In the genomic region with DNA sequence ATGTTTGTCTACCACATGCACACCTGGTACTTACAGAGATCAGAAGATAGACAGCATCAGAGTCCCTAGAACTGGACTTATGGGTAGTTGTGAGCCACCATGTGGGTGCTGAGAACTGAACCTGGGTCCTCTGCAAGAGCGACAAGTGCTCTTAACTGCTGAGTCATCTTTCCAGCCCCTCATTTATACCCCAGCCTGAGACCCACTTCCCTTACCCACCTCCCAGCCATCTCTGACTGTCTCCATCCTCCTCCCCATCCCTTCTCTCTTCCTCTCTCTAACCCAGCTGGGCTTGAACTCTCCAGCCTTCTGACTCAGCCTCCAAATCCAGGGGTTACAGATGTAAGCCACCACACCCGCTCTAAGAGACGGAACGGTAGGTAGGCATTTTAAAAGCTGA, we compare ENCODE assay signal across 20 mouse cellular contexts.
DNase-seq lines count a peak whose midpoint lies in the region; ATAC-seq and TF ChIP-seq lines count a peak whose summit lies in the region.
"Had no signal": no experiment of that assay in that cellular context is flagged by ENCODE, and none has a peak within 500 bp of the region (broad histone marks: within the 10 kb centered on the region; RNA-seq: fewer than 3 reads in every experiment).

No protein-coding gene starts in this region.

- no peak for DNase-seq in kidney, adult 2 months
- DNase-seq in kidney, postnatal 4 days: no peak
- no peak for DNase-seq in liver, postnatal 0 days
- no peak for DNase-seq in CH12.LX (ENCODE audit: extremely low read depth)
- DNase-seq in right cerebral cortex, adult 2 months (ENCODE audit: low spot score in 2 of 2): no peak
- DNase-seq: adrenal gland, adult 2 months; cerebellum, adult 2 months; cerebellum, postnatal 36 days; heart, adult 11 months; heart, postnatal 14 days; left cerebral cortex, postnatal 4 days; midbrain, embryonic 14.5 days; retina, postnatal 1 day; right cerebral cortex, postnatal 4 days; thymus, postnatal 25 days had no signal

- H3K4me1 ChIP-seq in kidney, adult 2 months (ENCODE audit: control insufficient read depth, insufficient read depth, low read length): peaks cover 32% of the 10 kb centered on the region
- H3K4me1 ChIP-seq in liver, postnatal 0 days (ENCODE audit: insufficient read depth): peaks cover 8% of the 10 kb centered on the region; the same call in 1 of the 2 replicates
- H3K4me1 ChIP-seq in liver, embryonic 12.5 days: no peaks in the 10 kb centered on the region
- H3K4me1 ChIP-seq in CH12.LX (ENCODE audit: control insufficient read depth in 1 of 2, insufficient read depth in 2 of 2): peaks cover 7 to 55% of the 10 kb centered on the region in 2 experiments; a peak in 3 of 4 replicates
- H3K4me1 ChIP-seq in small intestine, adult 2 months (ENCODE audit: control insufficient read depth, insufficient read depth, insufficient read length, low read length): peaks cover 39% of the 10 kb centered on the region
- H3K4me1 ChIP-seq: heart, embryonic 12.5 days had no signal

- WGBS in kidney, adult 2 months: 68% methylated on average over 4 of the region's 4 CpGs
- WGBS in liver, postnatal 0 days (ENCODE audit: insufficient replicate concordance): 89% methylated on average over 4 of the region's 4 CpGs
- WGBS in liver, embryonic 12.5 days (ENCODE audit: insufficient replicate concordance): 81% methylated on average over 4 of the region's 4 CpGs
- whole genome bisulfite sequencing in small intestine, adult 2 months: 65% methylated on average over 4 of the region's 4 CpGs

- H3K9ac ChIP-seq in liver, postnatal 0 days (replicated peaks): no peak overlapping the region
- H3K9ac ChIP-seq in liver, embryonic 12.5 days: no peak overlapping the region
- H3K9ac ChIP-seq in CH12.LX (ENCODE audit: insufficient read depth, low read depth): no peak overlapping the region
- H3K9ac ChIP-seq: heart, embryonic 12.5 days; hindbrain, embryonic 12.5 days; liver, embryonic 14.5 days had no signal

- H3K4me3 ChIP-seq in kidney, adult 2 months (ENCODE audit: insufficient read depth, low read depth, low read length): no peak overlapping the region
- H3K4me3 ChIP-seq in liver, postnatal 0 days (ENCODE audit: low read depth, low read length): no peak overlapping the region
- no peak overlapping the region for H3K4me3 ChIP-seq in liver, embryonic 12.5 days
- no peak overlapping the region for H3K4me3 ChIP-seq in CH12.LX (replicated peaks in 1 of 3; ENCODE audit: low read depth in 2 of 3, low read length in 2 of 3, poor library complexity in 1 of 3)
- H3K4me3 ChIP-seq in small intestine, adult 2 months (ENCODE audit: low read depth, low read length): no peak overlapping the region
- H3K4me3 ChIP-seq: heart, embryonic 12.5 days; hindbrain, embryonic 12.5 days had no signal

- no peak for TF ChIP-seq EP300 in liver, postnatal 0 days (IDR thresholded peaks at IDR 0.05; ENCODE audit: low read depth)
- TF ChIP-seq EP300 in CH12.LX (IDR thresholded peaks at IDR 0.05; ENCODE audit: low read length): no peak

- in situ Hi-C loops in CH12.LX (cut with MboI; ENCODE audit: low pct_ligation_motif_present, low pct_unique_long_range_greater_than_20kb, low sequenced_read_pairs): no loop called here

- H3K79me2 ChIP-seq in CH12.LX (replicated peaks; ENCODE audit: control insufficient read depth, extremely low read depth, insufficient read depth, poor library complexity, severe bottlenecking): peaks cover 26% of the 10 kb centered on the region

- dilution Hi-C loops in CH12.LX (cut with MboI; ENCODE audit: extremely low pct_ligation_motif_present, extremely low pct_unique_long_range_greater_than_20kb, low sequenced_read_pairs): no loop called here

- H3K36me3 ChIP-seq in kidney, adult 2 months (ENCODE audit: control insufficient read depth, insufficient read depth, low read length): no peaks in the 10 kb centered on the region
- no peaks in the 10 kb centered on the region for H3K36me3 ChIP-seq in liver, postnatal 0 days (replicated peaks; ENCODE audit: insufficient read depth, low read length)
- H3K36me3 ChIP-seq in liver, embryonic 12.5 days: no peaks in the 10 kb centered on the region
- peaks cover 14 to 88% of the 10 kb centered on the region in 2 experiments for H3K36me3 ChIP-seq in CH12.LX (replicated peaks in 1 of 2; ENCODE audit: control insufficient read depth in 1 of 2, insufficient read depth in 1 of 2, low read length in 1 of 2)
- H3K36me3 ChIP-seq in small intestine, adult 2 months (ENCODE audit: control insufficient read depth, insufficient read depth, low read length): no peaks in the 10 kb centered on the region
- H3K36me3 ChIP-seq: heart, embryonic 12.5 days; hindbrain, embryonic 12.5 days had no signal

- no peak for ATAC-seq in liver, postnatal 0 days
- no peak for ATAC-seq in liver, embryonic 12.5 days

- no peak overlapping the region for H3K4me2 ChIP-seq in liver, postnatal 0 days (ENCODE audit: low read depth, low read length)
- no peak overlapping the region for H3K4me2 ChIP-seq in liver, embryonic 12.5 days
- H3K4me2 ChIP-seq in CH12.LX (ENCODE audit: insufficient read depth, low read depth, poor library complexity, severe bottlenecking): no peak overlapping the region
- H3K4me2 ChIP-seq: heart, embryonic 12.5 days; hindbrain, embryonic 12.5 days had no signal

- no peaks in the 10 kb centered on the region for H3K27me3 ChIP-seq in kidney, adult 2 months (replicated peaks; ENCODE audit: control insufficient read depth, insufficient read depth, low read length)
- no peaks in the 10 kb centered on the region for H3K27me3 ChIP-seq in liver, postnatal 0 days (ENCODE audit: insufficient read depth, low read length)
- H3K27me3 ChIP-seq in liver, embryonic 12.5 days (replicated peaks): no peaks in the 10 kb centered on the region
- no peaks in the 10 kb centered on the region for H3K27me3 ChIP-seq in CH12.LX (replicated peaks)
- no peaks in the 10 kb centered on the region for H3K27me3 ChIP-seq in small intestine, adult 2 months (ENCODE audit: control insufficient read depth, insufficient read depth, low read length)
- H3K27me3 ChIP-seq: heart, embryonic 12.5 days; hindbrain, embryonic 12.5 days had no signal

- no peak for TF ChIP-seq POLR2A in kidney, adult 2 months (IDR thresholded peaks at IDR 0.05; ENCODE audit: low read depth, low read length)
- TF ChIP-seq POLR2A in CH12.LX (IDR thresholded peaks at IDR 0.05; ENCODE audit: low read depth, low read length): no peak
- TF ChIP-seq POLR2A in small intestine, adult 2 months (IDR thresholded peaks at IDR 0.05; ENCODE audit: low read depth, low read length): no peak

- TF ChIP-seq CTCF in kidney, adult 2 months (conservative IDR thresholded peaks at IDR 0.05; ENCODE audit: insufficient read depth, insufficient read length, low read depth, low read length): no peak
- no peak for TF ChIP-seq CTCF in liver, postnatal 0 days (IDR thresholded peaks at IDR 0.05; ENCODE audit: low read depth)
- no peak for TF ChIP-seq CTCF in CH12.LX (conservative IDR thresholded peaks at IDR 0.05 in 1 of 2, IDR thresholded peaks at IDR 0.05 in 1 of 2; ENCODE audit: low read depth in 2 of 2, low read length in 2 of 2)
- TF ChIP-seq CTCF in small intestine, adult 2 months (IDR thresholded peaks at IDR 0.05; ENCODE audit: extremely low read depth, insufficient read length, insufficient replicate concordance, low read depth, low read length): no peak

- no peaks in the 10 kb centered on the region for H3K9me3 ChIP-seq in liver, postnatal 0 days (ENCODE audit: low read length)
- no peaks in the 10 kb centered on the region for H3K9me3 ChIP-seq in liver, embryonic 12.5 days (replicated peaks)
- peaks cover 3% of the 10 kb centered on the region for H3K9me3 ChIP-seq in CH12.LX (replicated peaks; ENCODE audit: low read length)
- H3K9me3 ChIP-seq: heart, embryonic 12.5 days; hindbrain, embryonic 12.5 days had no signal

- peak overlapping the region; percentile 57 for H3K27ac ChIP-seq in kidney, adult 2 months (ENCODE audit: insufficient read depth, low read depth, low read length)
- H3K27ac ChIP-seq in liver, postnatal 0 days (ENCODE audit: low read depth): peak overlapping the region; percentile 90; the same call in 1 of the 2 replicates
- H3K27ac ChIP-seq in liver, embryonic 12.5 days: no peak overlapping the region
- H3K27ac ChIP-seq in CH12.LX (ENCODE audit: insufficient read depth, low read depth): no peak overlapping the region
- H3K27ac ChIP-seq in small intestine, adult 2 months (ENCODE audit: insufficient read depth, low read depth, low read length): 0 out of 2 replicates have a peak overlapping the region, but pooled peaks have one; percentile 51
- H3K27ac ChIP-seq: hindbrain, embryonic 12.5 days; liver, embryonic 14.5 days had no signal

- no peak for TF ChIP-seq RAD21 in CH12.LX (IDR thresholded peaks at IDR 0.05; ENCODE audit: low read depth, low read length)

TF ChIP-seq in CH12.LX, 34 proteins besides CTCF, POLR2A, EP300 and RAD21:
- no peak for TF ChIP-seq RCOR1 (conservative IDR thresholded peaks at IDR 0.05; ENCODE audit: low read depth, low read length)
- no peak for TF ChIP-seq ZMIZ1 (IDR thresholded peaks at IDR 0.05; ENCODE audit: low read depth, low read length)
- no peak for TF ChIP-seq UBTF (IDR thresholded peaks at IDR 0.05; ENCODE audit: low read depth, low read length)
- TF ChIP-seq PAX5 (IDR thresholded peaks at IDR 0.05; ENCODE audit: low read length): no peak
- TF ChIP-seq HCFC1 (IDR thresholded peaks at IDR 0.05; ENCODE audit: low read depth, low read length): no peak
- no peak for TF ChIP-seq MYC (IDR thresholded peaks at IDR 0.05; ENCODE audit: low read depth, low read length)
- TF ChIP-seq TBP (conservative IDR thresholded peaks at IDR 0.05; ENCODE audit: low read depth, low read length): no peak
- TF ChIP-seq MAFK (IDR thresholded peaks at IDR 0.05; ENCODE audit: insufficient replicate concordance, low read length): 0 out of 2 replicates have a peak, but pooled peaks have one; percentile 18

Comparison
In these comparisons a context has a peak if more than half of its experiments do, and no peak if none do; other contexts are left out.
1. H3K27ac ChIP-seq: peak in kidney, adult 2 months (single experiment), liver, postnatal 0 days (single experiment) and small intestine, adult 2 months (single experiment); none in liver, embryonic 12.5 days (single experiment) and CH12.LX (single experiment).